Mouse (Mus musculus) spleen, adult 12 weeks (tissue): Measurements from ENCODE around the gene Ssmem1.

Experiments used
- DNase-seq: peaks from one replicate; pipeline ENCODE4 v3.0.0; 2022; ENCODE audit warnings: low spot score

The Ssmem1 gene

DNA sequence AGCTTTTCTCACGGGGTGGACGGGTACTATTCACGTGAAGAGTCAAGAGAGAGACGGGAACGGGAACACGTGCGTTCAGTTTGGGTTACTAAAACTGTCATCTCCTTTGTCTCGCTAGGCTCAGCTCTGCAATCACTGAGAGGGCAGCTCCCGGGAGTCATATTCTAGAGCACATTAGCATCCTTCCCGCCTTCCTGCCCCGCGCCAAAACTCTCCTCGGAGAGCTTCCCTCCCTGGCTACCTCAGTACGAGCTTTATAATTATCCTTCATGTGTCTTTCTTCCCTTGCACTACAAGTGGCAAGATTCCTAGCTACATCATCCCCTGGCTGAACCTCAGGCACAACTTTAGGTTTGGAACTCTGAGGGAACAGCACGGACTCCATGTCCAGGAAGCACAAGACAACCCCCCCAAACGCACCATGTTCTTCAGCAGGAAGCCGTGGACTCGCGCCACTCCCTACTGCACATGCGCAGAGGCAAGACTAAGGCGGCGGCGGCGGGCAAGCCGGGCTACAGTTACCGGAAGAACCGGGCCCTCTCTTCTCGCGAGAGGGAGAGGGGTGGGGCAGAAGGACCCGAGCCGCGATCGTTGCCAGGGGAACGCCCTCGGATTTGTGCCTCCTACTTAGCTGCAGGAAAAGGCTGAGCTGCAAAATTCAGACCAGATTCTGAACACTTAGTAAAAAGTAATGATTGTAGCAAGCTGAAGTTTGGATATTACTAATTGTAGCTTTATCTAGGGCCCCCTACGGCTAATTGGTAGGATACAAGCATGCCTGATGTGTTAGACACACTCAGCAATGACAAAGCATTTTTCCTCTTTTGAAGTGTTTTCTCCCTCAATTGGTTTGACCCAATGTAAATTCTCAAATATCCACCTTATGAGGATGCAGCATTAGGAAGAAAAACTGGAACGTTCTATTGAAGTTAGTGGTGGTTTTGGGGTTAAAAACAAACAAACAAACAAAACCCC lies at the start of gene Ssmem1, which contains the start of gene Tmem209:
Gene Ssmem1, plus strand, starts transcription at position 585 of the 975 bp plus-strand sequence.
Gene Tmem209, minus strand, starts transcription at position 519 of the 975 bp plus-strand sequence.
- peak; percentile 97 for DNase-seq

DNA sequence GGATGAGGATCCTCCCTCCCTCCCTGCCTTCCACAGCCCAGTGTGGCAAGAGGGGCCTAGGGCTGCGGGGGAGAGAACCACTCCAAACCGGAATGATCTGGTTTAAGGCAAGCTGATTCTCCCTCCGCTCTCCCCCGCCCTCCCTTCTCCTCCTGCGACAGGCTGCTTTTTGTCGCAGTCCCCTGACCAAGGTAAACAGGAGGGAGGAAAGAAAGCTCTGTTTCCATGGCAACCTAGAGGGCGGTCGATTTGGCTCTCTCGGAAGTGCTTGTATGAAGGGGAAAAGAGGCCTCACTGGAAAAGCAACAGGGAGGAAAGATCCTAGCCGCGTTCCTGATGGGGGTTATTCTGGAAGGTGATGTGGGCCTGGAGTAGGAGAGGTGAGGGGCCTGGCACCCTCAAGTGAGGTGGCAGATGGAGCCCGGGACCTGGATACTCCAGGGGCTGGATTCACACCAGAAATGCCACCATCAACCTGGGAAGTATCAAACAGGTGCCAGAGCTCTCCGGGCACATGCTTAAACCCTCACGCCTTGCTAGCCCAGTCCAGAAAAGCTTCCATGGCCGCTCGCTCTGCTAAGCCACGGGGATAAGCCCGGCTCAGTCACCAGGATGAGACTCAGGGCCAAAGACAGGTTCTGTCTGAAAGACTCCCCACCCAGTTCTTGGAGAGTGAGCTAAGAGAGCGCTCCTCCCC lies 48.8 kb upstream of the Ssmem1 start:
- DNase-seq: no peak

- DNase-seq: no peak
These were observed 47.8 kb upstream of the Ssmem1 start for GRCm38 (mm10) chr6:30461755-30462344.

DNA sequence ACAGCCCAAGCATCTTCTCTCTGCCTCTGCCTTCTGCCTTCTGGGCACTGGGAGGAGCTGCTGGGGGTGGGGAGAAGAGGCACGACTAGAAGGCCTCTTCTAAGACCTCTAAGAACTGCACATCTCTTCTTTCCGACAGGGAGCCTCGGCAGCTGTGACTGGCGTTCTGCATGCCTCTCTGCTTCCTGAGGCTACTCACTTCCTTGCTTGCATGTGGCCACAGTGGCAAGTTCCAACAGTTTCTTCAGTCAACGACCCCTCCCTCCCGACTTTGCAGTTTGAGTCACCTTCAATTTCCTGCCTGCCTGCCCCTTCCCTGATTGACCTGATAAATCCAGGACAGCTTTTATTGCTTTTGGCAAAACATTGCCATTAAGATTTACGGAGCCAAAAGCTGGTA lies 46.8 kb upstream of the Ssmem1 start:
- no peak for DNase-seq

GRCm38 (mm10) chr6:30465586-30465985 lies 44.1 kb upstream of the Ssmem1 start:
- no peak for DNase-seq

GRCm38 (mm10) chr6:30468058-30468457 lies 41.6 kb upstream of the Ssmem1 start:
- DNase-seq: no peak

GRCm38 (mm10) chr6:30468684-30469083 lies 41.0 kb upstream of the Ssmem1 start:
- no peak for DNase-seq

DNA sequence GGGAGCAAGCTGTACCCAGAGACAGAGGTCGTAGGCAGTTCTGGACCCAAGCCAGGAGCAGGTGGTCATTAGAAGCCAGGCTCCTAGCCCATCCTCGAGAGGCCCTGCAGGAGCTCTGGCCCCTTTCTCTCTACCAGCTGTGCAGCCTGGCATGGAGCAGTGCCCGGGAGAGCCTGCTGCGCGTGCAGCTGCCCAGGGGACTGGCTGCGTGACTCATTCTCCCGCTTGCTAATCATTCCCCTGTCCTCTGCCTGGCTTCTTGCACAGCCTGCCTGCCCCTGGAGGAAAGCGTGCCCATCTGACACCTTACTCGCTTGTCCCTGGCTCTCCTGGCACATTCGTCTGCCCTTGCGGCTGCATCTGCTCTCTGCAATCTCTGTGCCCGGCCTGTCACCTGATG lies 40.3 kb upstream of the Ssmem1 start:
- DNase-seq: no peak

- DNase-seq: no peak
These were observed 37.9 kb upstream of the Ssmem1 start for GRCm38 (mm10) chr6:30471706-30472105.

DNA sequence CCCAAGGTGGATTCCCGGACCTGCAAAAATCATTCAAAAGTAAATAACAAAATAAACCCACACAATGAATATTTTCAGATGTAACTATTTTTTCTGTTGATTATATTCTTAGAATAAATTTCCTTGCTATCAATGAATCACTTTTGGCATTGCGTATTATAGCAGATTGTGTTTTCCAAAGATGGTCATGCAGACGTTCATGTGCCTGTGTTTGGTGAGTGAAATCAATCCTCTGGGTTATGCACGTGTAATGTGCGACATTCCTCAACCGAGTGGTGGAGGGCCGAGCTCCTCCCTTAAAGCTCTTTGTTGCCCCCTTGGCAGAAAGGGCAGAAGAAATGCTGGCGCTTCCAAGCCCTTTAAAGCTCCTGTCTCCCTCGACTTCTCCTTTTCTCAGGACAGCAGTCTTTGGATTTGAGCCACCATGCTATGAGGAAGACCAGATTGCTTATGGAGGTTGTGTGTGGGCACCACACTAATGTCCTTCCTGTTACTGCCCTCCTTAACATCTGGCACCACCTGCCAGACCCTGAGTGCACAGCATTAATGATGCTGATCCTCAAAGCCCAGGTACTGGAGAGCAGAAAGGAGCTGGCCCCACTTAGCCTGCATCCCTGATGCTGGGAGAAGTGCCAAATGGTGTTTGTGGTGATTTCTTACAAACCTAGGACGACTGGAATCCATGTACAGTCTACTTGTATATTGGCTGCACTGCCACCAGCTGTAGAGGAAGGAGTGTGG lies 33.5 kb upstream of the Ssmem1 start:
- no peak for DNase-seq

DNA sequence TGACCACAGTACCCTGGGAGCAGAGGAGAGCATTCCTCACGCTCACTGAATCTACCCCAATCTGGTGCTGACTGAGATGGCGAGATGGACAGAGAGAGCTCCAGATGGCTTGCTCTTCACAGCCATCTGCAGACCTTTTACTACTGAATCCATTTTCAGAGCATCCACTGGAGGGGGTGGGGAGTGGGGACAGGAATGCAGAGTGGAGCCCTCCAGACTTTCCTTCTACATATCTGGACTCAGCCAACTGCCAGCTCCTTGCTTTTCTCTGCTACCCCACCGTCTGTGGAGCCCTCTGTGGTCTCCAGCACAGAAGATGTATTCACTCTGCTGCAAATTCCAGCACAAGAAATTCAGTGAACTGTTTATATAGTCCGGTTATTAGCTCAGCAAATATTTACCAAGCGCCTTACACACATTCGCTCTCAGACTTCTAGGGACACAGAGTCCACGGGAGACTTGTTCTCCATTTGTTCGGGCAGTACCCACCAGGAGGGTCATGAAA lies 32.4 kb upstream of the Ssmem1 start:
- no peak for DNase-seq

DNA sequence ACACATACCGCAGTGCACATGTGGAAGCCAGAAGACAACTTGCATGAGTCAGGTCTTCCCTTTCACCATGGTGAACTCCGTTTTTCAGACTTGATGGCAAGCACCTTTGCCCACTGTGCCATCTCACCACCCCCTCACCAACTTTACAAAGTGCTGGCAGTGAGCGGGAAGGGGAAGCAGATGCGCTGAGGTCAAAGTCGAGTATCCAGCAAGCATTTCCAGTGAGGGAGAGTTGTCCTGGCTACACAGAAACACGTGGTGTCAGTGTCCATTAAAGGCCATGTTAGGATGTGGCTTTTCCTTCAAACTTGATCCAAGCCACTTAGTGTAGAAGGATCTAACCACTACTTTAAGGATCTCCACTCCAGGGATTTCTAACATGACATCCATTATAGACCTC lies 31.9 kb upstream of the Ssmem1 start:
- DNase-seq: no peak

DNA sequence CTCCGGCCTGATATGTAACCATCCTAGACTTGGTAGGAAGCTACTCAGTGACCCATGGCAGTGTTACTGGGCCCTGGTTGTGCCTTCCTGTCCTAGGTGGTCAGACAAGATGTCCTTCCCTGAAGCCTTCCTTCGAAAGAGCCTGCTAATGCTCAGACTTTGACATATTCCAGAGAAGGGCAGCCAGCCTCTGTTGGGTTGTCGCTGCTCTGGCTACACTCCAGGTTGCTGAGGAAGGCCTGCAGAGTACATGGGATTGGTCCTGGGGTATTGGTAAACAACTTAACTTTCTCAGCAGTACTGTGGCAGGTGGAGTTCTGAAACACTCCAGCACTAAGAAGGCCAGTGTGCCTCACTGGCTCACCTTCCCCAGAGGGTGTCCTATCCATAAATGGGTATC lies 30.2 kb upstream of the Ssmem1 start:
- no peak for DNase-seq

DNA sequence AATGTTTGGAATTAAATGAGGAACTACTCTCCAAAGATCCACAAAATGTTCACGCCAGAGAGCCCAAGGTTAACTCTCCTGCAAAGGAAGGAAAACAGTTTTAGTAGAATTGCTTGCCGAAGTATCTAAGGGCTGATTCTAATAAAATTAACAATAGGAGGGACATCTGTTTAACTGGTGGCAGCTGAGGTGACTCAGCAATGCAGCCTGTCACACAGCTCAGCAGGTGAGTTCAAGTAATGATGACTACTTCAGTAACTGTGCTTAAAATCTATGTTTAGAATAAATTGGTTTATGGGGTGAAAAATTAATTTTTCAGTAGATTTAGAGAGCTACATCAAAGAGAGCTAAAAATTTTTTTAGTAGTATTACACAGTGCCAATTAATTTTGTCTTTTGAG lies 26.7 kb upstream of the Ssmem1 start:
- no peak for DNase-seq

DNA sequence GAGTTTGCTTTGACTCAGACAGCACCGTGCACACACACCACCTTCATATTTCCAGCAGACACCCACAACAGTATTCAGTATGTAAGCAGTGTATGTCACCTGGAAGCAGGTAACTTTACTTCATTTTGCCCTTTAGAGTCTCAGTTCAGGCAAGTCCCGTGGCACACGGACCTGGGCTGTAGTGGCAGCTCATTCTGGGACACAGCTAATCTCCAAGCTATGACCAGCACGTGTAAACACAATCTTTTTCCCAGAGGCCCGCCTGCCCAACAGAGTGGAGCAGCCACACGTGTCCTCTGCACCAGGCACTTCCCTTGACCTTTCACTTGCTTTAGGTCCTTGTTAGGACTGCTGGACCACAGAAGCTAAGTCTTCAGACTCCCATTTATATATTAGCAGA lies 23.1 kb upstream of the Ssmem1 start:
- no peak for DNase-seq

DNA sequence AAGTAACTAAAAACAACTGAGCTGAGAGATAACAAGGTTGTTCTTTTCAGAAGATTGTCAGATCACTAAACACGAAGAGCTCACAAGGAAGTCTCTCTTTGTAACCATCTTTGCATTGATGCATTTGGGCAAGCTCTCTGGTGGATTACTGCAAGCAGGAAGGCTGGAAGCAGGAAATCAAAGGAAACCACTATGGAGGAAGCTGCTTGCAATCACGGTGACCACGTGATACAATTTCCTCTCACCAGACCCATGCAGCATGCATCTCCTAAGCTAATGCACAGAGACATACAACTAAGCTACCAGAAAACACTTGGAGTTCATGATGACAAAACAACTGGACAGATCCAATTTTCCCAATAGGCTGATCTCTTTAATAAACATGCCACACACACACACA lies 10.6 kb upstream of the Ssmem1 start:
- DNase-seq: no peak

DNA sequence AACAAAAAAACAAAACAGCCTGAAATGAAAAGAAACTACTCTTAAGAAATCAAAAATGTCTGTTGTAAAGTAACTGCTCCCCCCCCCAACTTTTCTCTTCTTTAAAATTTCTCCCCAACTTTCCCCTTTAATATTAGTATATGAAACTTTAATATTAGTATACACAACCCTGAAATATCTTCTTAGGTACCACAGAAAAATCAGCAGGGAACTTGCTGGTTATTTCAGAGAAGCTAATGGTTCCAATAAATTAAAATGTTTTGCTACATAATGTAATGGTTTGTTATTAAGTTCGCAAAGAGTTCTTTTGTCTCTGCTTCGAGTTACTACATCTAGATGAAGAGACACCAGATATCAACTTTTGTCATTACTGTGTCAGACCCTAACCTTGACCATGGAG lies 825 bp upstream of the Ssmem1 start:
- no peak for DNase-seq

GRCm38 (mm10) chr6:30510291-30510690 lies 642 bp downstream of the Ssmem1 start:
- no peak for DNase-seq

DNA sequence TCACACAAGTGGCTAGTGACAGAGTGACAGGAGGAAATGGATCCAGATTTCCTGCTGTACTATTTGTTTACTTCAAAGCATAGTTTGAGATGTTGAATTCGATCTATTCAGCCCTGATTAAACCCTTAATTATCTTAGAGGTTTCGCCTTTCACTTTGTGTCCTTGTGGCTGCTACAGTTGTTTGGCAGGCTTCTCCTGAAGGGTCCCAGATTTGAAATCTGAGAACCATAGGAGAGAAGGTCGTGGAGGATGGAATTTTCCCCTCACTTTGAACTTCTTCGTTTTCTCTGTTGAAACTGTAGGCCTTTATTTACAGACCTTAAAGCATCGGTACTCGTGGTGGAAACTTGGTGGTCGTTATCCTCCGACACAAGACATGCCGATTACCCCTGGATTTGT lies 4.6 kb downstream of the Ssmem1 start:
- DNase-seq: no peak

DNA sequence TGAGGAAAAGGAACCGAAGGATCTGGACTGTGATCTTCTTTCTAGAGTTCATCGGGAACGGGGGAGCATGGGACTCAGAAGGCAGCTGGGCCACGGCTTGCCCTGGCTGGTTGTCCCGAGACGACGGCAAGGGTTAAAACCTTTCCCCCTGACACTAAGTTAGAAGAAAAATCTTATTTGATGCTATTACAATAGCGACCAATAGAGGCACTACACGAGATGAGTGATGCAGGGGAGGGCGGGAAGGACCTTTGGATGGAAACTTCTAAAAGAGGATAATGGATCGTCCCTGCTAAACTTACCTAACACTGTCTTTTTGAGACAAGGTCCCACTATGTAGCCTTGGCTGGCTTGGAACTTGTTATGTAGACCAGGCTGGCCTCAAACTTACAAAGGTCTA lies 10.8 kb downstream of the Ssmem1 start:
- DNase-seq: no peak

GRCm38 (mm10) chr6:30525456-30526332 lies 16.0 kb downstream of the Ssmem1 start:
- DNase-seq: no peak
